Mouse (Mus musculus) hematopoietic stem cell, adult 5-6 weeks (primary cell): ENCODE measurements around the gene Cyp4f17. TPM values are rescaled to one million over a fixed set of nuclear protein-coding genes. Genes with fewer than 3 reads are reported as not detected.
"Not testable (repeated sequence)": the region's sequence is repeated elsewhere in the genome, so short reads cannot be mapped to it uniquely, and the experiment has no call there.

Experiments
- ATAC-seq, 2 experiments: fragments of 125-278 bp in 1 of 2; replicated peaks in 1 of 2; 2 replicates each; pipeline ENCODE4 v1.8.0; 2016 to 2017; ENCODE audit warnings: inconsistent platforms in 2 of 2, mild to moderate bottlenecking in 2 of 2, moderate number of reproducible peaks in 2 of 2, low read depth in 1 of 2, moderate TSS enrichment in 1 of 2; ENCODE audit not compliant: low FRiP score in 2 of 2, poor library complexity in 2 of 2, severe bottlenecking in 2 of 2, insufficient read depth in 1 of 2, low TSS enrichment in 1 of 2
- total RNA-seq: library from RNA; stranded (forward); fragments of 172-1452, 232-1000 nt; gene quantifications from 2 replicates; pipeline ENCODE4 v1.2.3, GENCODE M21; 2017

The Cyp4f17 gene
- 1.4 and 2.2 TPM in 2 replicates for total RNA-seq

- peak; percentile 42 to 52 for ATAC-seq
Observed at GRCm38 (mm10) chr17:32505851-32506728, at the start of gene Cyp4f17. Cyp4f17 (plus strand) TSS chr17:32506050.

- no peak for ATAC-seq
Observed at GRCm38 (mm10) chr17:32468494-32468893, 37.4 kb upstream of the Cyp4f17 start.

- ATAC-seq, result no peak
Observed at GRCm38 (mm10) chr17:32470795-32471194, 35.1 kb upstream of the Cyp4f17 start.

- ATAC-seq, result no peak
Observed at GRCm38 (mm10) chr17:32472176-32472575, 33.7 kb upstream of the Cyp4f17 start.

GRCm38 (mm10) chr17:32474954-32475560 lies 30.8 kb upstream of the Cyp4f17 start:
- ATAC-seq, result peak; percentile 37 to 51; a peak in 1 of 4 replicates

- no peak for ATAC-seq
Observed at GRCm38 (mm10) chr17:32477204-32477603, 28.6 kb upstream of the Cyp4f17 start.

GRCm38 (mm10) chr17:32478727-32479126 lies 27.1 kb upstream of the Cyp4f17 start:
- ATAC-seq, result peak; percentile 57 to 71

- peak; percentile 61 to 68 for ATAC-seq
Observed at GRCm38 (mm10) chr17:32479554-32480506, 26.0 kb upstream of the Cyp4f17 start.

GRCm38 (mm10) chr17:32481766-32482165 lies 24.1 kb upstream of the Cyp4f17 start:
- ATAC-seq, result no peak

- peak; percentile 38 to 59; a peak in 3 of 4 replicates for ATAC-seq
Observed at GRCm38 (mm10) chr17:32483200-32483599, 22.6 kb upstream of the Cyp4f17 start.

GRCm38 (mm10) chr17:32492349-32492980 lies 13.4 kb upstream of the Cyp4f17 start:
- ATAC-seq, result peak; percentile 28 to 47; a peak in 3 of 4 replicates

- peak; percentile 83 to 91 for ATAC-seq
Observed at GRCm38 (mm10) chr17:32494601-32495000, 11.2 kb upstream of the Cyp4f17 start.

GRCm38 (mm10) chr17:32500511-32500910 lies 5.3 kb upstream of the Cyp4f17 start:
- ATAC-seq, result not testable (repeated sequence)

GRCm38 (mm10) chr17:32501051-32501450 lies 4.8 kb upstream of the Cyp4f17 start:
- ATAC-seq, result no peak

- ATAC-seq, result no peak
Observed at GRCm38 (mm10) chr17:32503111-32503510, 2.7 kb upstream of the Cyp4f17 start.

- no peak; a peak in 2 of 4 replicates for ATAC-seq
Observed at GRCm38 (mm10) chr17:32506729-32507245, 937 bp downstream of the Cyp4f17 start.

- ATAC-seq, result no peak
Observed at GRCm38 (mm10) chr17:32516126-32516525, 10.3 kb downstream of the Cyp4f17 start.
